Mouse (Mus musculus) midbrain, embryonic 15.5 days (tissue): ENCODE results near the gene Olfr592. TPM values are rescaled to one million over a fixed set of nuclear protein-coding genes. Genes with fewer than 3 reads are reported as not detected.
"Not testable (repeated sequence)": the region's sequence is repeated elsewhere in the genome, so short reads cannot be mapped to it uniquely, and the experiment has no call there.

Experiments
- ATAC-seq: fragments of 200-750 bp; cut with Nextera tagmentation; replicated peaks from 2 replicates; pipeline ENCODE4 v1.8.0; 2017; ENCODE audit warnings: moderate TSS enrichment
- H3K27ac ChIP-seq: fragments of 300-500 bp; sonication (generic); 2 replicates; pipeline ENCODE4 v1.5.1; 2015; ENCODE audit warnings: mild to moderate bottlenecking, inconsistent platforms
- H3K27me3 ChIP-seq: fragments of 300-500 bp; sonication (generic); replicated peaks from 2 replicates; pipeline ENCODE4 v1.6.1; 2015; ENCODE audit warnings: inconsistent platforms
- H3K36me3 ChIP-seq: fragments of 300-500 bp; sonication (generic); replicated peaks from 2 replicates; pipeline ENCODE4 v1.6.1; 2015; ENCODE audit warnings: inconsistent platforms
- H3K4me1 ChIP-seq: fragments of 300-500 bp; sonication (generic); 2 replicates; pipeline ENCODE4 v1.6.1; 2015; ENCODE audit warnings: inconsistent platforms
- H3K4me2 ChIP-seq: fragments of 300-500 bp; sonication (generic); 2 replicates; pipeline ENCODE4 v1.6.1; 2015; ENCODE audit warnings: inconsistent platforms, mild to moderate bottlenecking, moderate library complexity
- H3K4me3 ChIP-seq: fragments of 300-500 bp; sonication (generic); 2 replicates; pipeline ENCODE4 v1.5.1; 2015; ENCODE audit warnings: mild to moderate bottlenecking, inconsistent platforms
- H3K9ac ChIP-seq: fragments of 300-500 bp; sonication (generic); 2 replicates; pipeline ENCODE4 v1.6.1; 2015; ENCODE audit warnings: mild to moderate bottlenecking, inconsistent platforms
- H3K9me3 ChIP-seq: fragments of 300-500 bp; sonication (generic); 2 replicates; pipeline ENCODE4 v1.6.1; 2016; ENCODE audit warnings: inconsistent platforms
- WGBS: fragments of 180-500 bp; shearing (Covaris S2); methylation state at CpG from one replicate; pipeline ENCODE4 v1.1.7; 2015; ENCODE audit warnings: mixed read lengths; 5-methylcytosine and 5-hydroxymethylcytosine counted together
- polyA plus RNA-seq: library from polyadenylated mRNA; unstranded; fragments of >200 nt; fragmentation: Nextera tagmentation; extraction: Ambion mirVana; gene quantifications from 2 replicates; pipeline ENCODE4 v1.2.1, GENCODE M21; 2015

Olfr592 gene
- not detected in 2 replicates for polyA plus RNA-seq

- H3K4me2 ChIP-seq, H3K36me3 ChIP-seq, H3K4me3 ChIP-seq, H3K4me1 ChIP-seq, H3K9ac ChIP-seq, H3K27me3 ChIP-seq, ATAC-seq, H3K27ac ChIP-seq, H3K9me3 ChIP-seq: not testable (repeated sequence)
- WGBS: 75% methylated on average over 1 of the region's 1 CpGs
Observed at GRCm38 (mm10) chr7:103184503-103184902, at the start of gene Olfr592. Gene Olfr592 (plus strand): TSS chr7:103184803.

GRCm38 (mm10) chr7:103140579-103140978 lies 44.0 kb upstream of the Olfr592 start, which contains the start of gene Olfr588-ps1:
Gene Olfr588-ps1 (plus strand): TSS chr7:103140879.
- no peaks in the 10 kb centered on the region for H3K4me1 ChIP-seq
- WGBS: 93% methylated on average over 1 of the region's 1 CpGs
- no peaks in the 10 kb centered on the region for H3K36me3 ChIP-seq
- H3K9me3 ChIP-seq: no peaks in the 10 kb centered on the region
- no peaks in the 10 kb centered on the region for H3K27me3 ChIP-seq
- H3K4me2 ChIP-seq: no peak within 1 kb of the TSS
- no peak within 1 kb of the TSS for H3K4me3 ChIP-seq
- ATAC-seq: no peak
- H3K27ac ChIP-seq: no peak within 1 kb of the TSS
- no peak within 1 kb of the TSS for H3K9ac ChIP-seq

- H3K36me3 ChIP-seq: no peaks in the 10 kb centered on the region
- WGBS: 61% methylated on average over 2 of the region's 2 CpGs
- H3K27ac ChIP-seq: no peak within 1 kb of the TSS
- no peak within 1 kb of the TSS for H3K4me3 ChIP-seq
- no peaks in the 10 kb centered on the region for H3K9me3 ChIP-seq
- H3K27me3 ChIP-seq: no peaks in the 10 kb centered on the region
- no peak within 1 kb of the TSS for H3K9ac ChIP-seq
- H3K4me1 ChIP-seq: no peaks in the 10 kb centered on the region
- H3K4me2 ChIP-seq: no peak within 1 kb of the TSS
- ATAC-seq: no peak
Observed at GRCm38 (mm10) chr7:103156256-103156655, 28.3 kb upstream of the Olfr592 start, which contains the start of gene Olfr589. Gene Olfr589 (minus strand): TSS chr7:103156356.

GRCm38 (mm10) chr7:103169697-103170096 lies 14.9 kb upstream of the Olfr592 start:
- Histone ChIP-seq H3K4me1 (no peaks in the 10 kb centered on the region), H3K9ac (no peak overlapping the region), H3K4me2 (no peak overlapping the region), H3K27me3 (no peaks in the 10 kb centered on the region), H3K36me3 (no peaks in the 10 kb centered on the region), H3K4me3 (no peak overlapping the region), H3K27ac (no peak overlapping the region), H3K9me3 (no peaks in the 10 kb centered on the region)
- 84% methylated on average over 5 of the region's 5 CpGs for WGBS
- ATAC-seq: no peak

- WGBS: 86% methylated on average over 1 of the region's 1 CpGs
- Histone ChIP-seq H3K27ac (no peak within 1 kb of the TSS), H3K27me3 (no peaks in the 10 kb centered on the region), H3K4me1 (no peaks in the 10 kb centered on the region), H3K4me2 (no peak within 1 kb of the TSS), H3K4me3 (no peak within 1 kb of the TSS), H3K36me3 (no peaks in the 10 kb centered on the region), H3K9me3 (no peaks in the 10 kb centered on the region), H3K9ac (no peak within 1 kb of the TSS)
- ATAC-seq: no peak
Observed at GRCm38 (mm10) chr7:103178240-103178639, 6.4 kb upstream of the Olfr592 start, which contains the start of gene Olfr591. Gene Olfr591 (minus strand): TSS chr7:103178340.

- Histone ChIP-seq H3K9ac (no peak within 1 kb of the TSS), H3K9me3 (no peaks in the 10 kb centered on the region), H3K27me3 (no peaks in the 10 kb centered on the region), H3K4me3 (no peak within 1 kb of the TSS), H3K27ac (no peak within 1 kb of the TSS), H3K4me2 (no peak within 1 kb of the TSS), H3K36me3 (no peaks in the 10 kb centered on the region), H3K4me1 (no peaks in the 10 kb centered on the region)
- WGBS: 74% methylated on average over 1 of the region's 1 CpGs
- no peak for ATAC-seq
Observed at GRCm38 (mm10) chr7:103211562-103211961, 27.0 kb downstream of the Olfr592 start, which contains the start of gene Olfr593. Gene Olfr593 (plus strand): TSS chr7:103211862.

GRCm38 (mm10) chr7:103212050-103212449 lies 27.4 kb downstream of the Olfr592 start:
- not testable (repeated sequence) for H3K27me3 ChIP-seq, H3K9me3 ChIP-seq, H3K36me3 ChIP-seq, H3K27ac ChIP-seq, ATAC-seq, H3K4me1 ChIP-seq, H3K4me3 ChIP-seq, H3K9ac ChIP-seq, H3K4me2 ChIP-seq
- 91% methylated on average over 5 of the region's 5 CpGs for WGBS

GRCm38 (mm10) chr7:103216696-103217095 lies 32.1 kb downstream of the Olfr592 start, which contains the start of gene Olfr594:
Gene Olfr594 (plus strand): TSS chr7:103216996.
- Histone ChIP-seq H3K4me3 (no peak within 1 kb of the TSS), H3K4me2 (no peak within 1 kb of the TSS), H3K36me3 (no peaks in the 10 kb centered on the region), H3K27ac (no peak within 1 kb of the TSS), H3K4me1 (no peaks in the 10 kb centered on the region), H3K9ac (no peak within 1 kb of the TSS), H3K9me3 (no peaks in the 10 kb centered on the region), H3K27me3 (no peaks in the 10 kb centered on the region)
- no peak for ATAC-seq

Other genes starting within 250 kb of the Olfr592 start
- not detected in 2 replicates for gene Olfr573-ps1, start 242.2 kb upstream of the Olfr592 start, polyA plus RNA-seq
- not detected in 2 replicates for gene Olfr574, start 236.3 kb upstream of the Olfr592 start, polyA plus RNA-seq
- gene Olfr575, start 226.0 kb upstream of the Olfr592 start, polyA plus RNA-seq: not detected in 2 replicates
- gene Olfr576, start 222.1 kb upstream of the Olfr592 start, polyA plus RNA-seq: not detected in 2 replicates
- gene Olfr577, start 208.9 kb upstream of the Olfr592 start, polyA plus RNA-seq: not detected in 2 replicates
- not detected in 2 replicates for gene Olfr578, start 195.5 kb upstream of the Olfr592 start, polyA plus RNA-seq
- not detected in 2 replicates for gene Olfr582, start 146.8 kb upstream of the Olfr592 start, polyA plus RNA-seq
- not detected in 2 replicates for gene Olfr583, start 133.5 kb upstream of the Olfr592 start, polyA plus RNA-seq
- not detected in 2 replicates for gene Olfr584, start 102.9 kb upstream of the Olfr592 start, polyA plus RNA-seq
- not detected in 2 replicates for gene Olfr585, start 87.1 kb upstream of the Olfr592 start, polyA plus RNA-seq
- gene Olfr586, start 59.2 kb upstream of the Olfr592 start, polyA plus RNA-seq: not detected in 2 replicates
- not detected in 2 replicates for gene Olfr588-ps1, start 43.9 kb upstream of the Olfr592 start, polyA plus RNA-seq
- not detected in 2 replicates for gene Olfr589, start 28.4 kb upstream of the Olfr592 start, polyA plus RNA-seq
- gene Olfr591, start 6.5 kb upstream of the Olfr592 start, polyA plus RNA-seq: not detected in 2 replicates
- gene Olfr593, start 27.1 kb downstream of the Olfr592 start, polyA plus RNA-seq: not detected in 2 replicates
- not detected in 2 replicates for gene Olfr594, start 32.2 kb downstream of the Olfr592 start, polyA plus RNA-seq
- not detected in 2 replicates for gene Usp17ld, start 67.7 kb downstream of the Olfr592 start, polyA plus RNA-seq
- not detected in 2 replicates for gene Olfr596, start 120.8 kb downstream of the Olfr592 start, polyA plus RNA-seq
- gene Olfr597, start 131.5 kb downstream of the Olfr592 start, polyA plus RNA-seq: not detected in 2 replicates
- gene Olfr598, start 138.8 kb downstream of the Olfr592 start, polyA plus RNA-seq: not detected in 2 replicates
- gene Olfr599, start 151.1 kb downstream of the Olfr592 start, polyA plus RNA-seq: not detected in 2 replicates
- gene Olfr600, start 164.9 kb downstream of the Olfr592 start, polyA plus RNA-seq: not detected in 2 replicates
- gene Olfr601, start 177.9 kb downstream of the Olfr592 start, polyA plus RNA-seq: not detected in 2 replicates
- not detected in 2 replicates for gene Olfr603, start 201.4 kb downstream of the Olfr592 start, polyA plus RNA-seq
- gene Usp17lc, start 230.3 kb downstream of the Olfr592 start, polyA plus RNA-seq: not detected in 2 replicates